Mouse (Mus musculus) lung, postnatal 0 days (tissue): ENCODE measurements around the gene Cdc25a. TPM values are rescaled to one million over a fixed set of nuclear protein-coding genes. Genes with fewer than 3 reads are reported as not detected.

Source experiments
- ATAC-seq: fragments of 200-750 bp; cut with Nextera tagmentation; 2 replicates; pipeline ENCODE4 v1.8.0; 2017; ENCODE audit warnings: moderate library complexity
- DNase-seq: peaks from one replicate; pipeline ENCODE4 v3.0.0-alpha.2; 2016; ENCODE audit warnings: low spot score
- H3K27ac ChIP-seq: fragments of 300-500 bp; sonication (generic); 2 replicates; pipeline ENCODE4 v1.5.1; 2014; ENCODE audit warnings: antibody characterized with exemption, mild to moderate bottlenecking, low read length, mixed read lengths
- H3K27me3 ChIP-seq: fragments of 300-500 bp; sonication (generic); replicated peaks from 2 replicates; pipeline ENCODE4 v1.6.1; 2014; ENCODE audit warnings: low read length, mixed read lengths; ENCODE audit not compliant: insufficient read depth
- H3K36me3 ChIP-seq: fragments of 300-500 bp; sonication (generic); 2 replicates; pipeline ENCODE4 v1.6.1; 2014; ENCODE audit warnings: low read length, mixed read lengths; ENCODE audit not compliant: insufficient read depth
- H3K4me1 ChIP-seq: fragments of 300-500 bp; sonication (generic); 2 replicates; pipeline ENCODE4 v1.6.1; 2014; ENCODE audit warnings: antibody characterized with exemption, low read depth, low read length, mixed read lengths; ENCODE audit not compliant: insufficient read depth
- H3K4me2 ChIP-seq: fragments of 300-500 bp; sonication (generic); replicated peaks from 2 replicates; pipeline ENCODE4 v1.6.1; 2014; ENCODE audit warnings: low read depth, mild to moderate bottlenecking, low read length, moderate library complexity, mixed read lengths
- H3K4me3 ChIP-seq: fragments of 300-500 bp; sonication (generic); 2 replicates; pipeline ENCODE4 v1.5.1; 2014; ENCODE audit warnings: low read depth, low read length
- H3K9ac ChIP-seq: fragments of 300-500 bp; sonication (generic); replicated peaks from 2 replicates; pipeline ENCODE4 v1.6.1; 2014; ENCODE audit warnings: low read depth, mild to moderate bottlenecking
- H3K9me3 ChIP-seq: fragments of 300-500 bp; sonication (generic); 2 replicates; pipeline ENCODE4 v1.6.1; 2016; ENCODE audit warnings: low read length, mixed read lengths
- CTCF ChIP-seq: IDR thresholded peaks from 2 replicates; pipeline ENCODE4 v1.5.1; 2016; ENCODE audit warnings: antibody characterized with exemption, mild to moderate bottlenecking
- EP300 ChIP-seq: IDR thresholded peaks from 2 replicates; pipeline ENCODE4 v1.6.1; 2016; ENCODE audit warnings: antibody characterized with exemption, mild to moderate bottlenecking, control low read depth
- WGBS: fragments of 180-500 bp; shearing (Covaris S2); extraction: QIAGEN DNeasy Blood & Tissue Kit; methylation state at CpG from one replicate; pipeline ENCODE4 v1.1.7; 2014; 5-methylcytosine and 5-hydroxymethylcytosine counted together
- polyA plus RNA-seq: library from polyadenylated mRNA; unstranded; fragments of >200 nt; fragmentation: Nextera tagmentation; extraction: Ambion mirVana; gene quantifications from 2 replicates; pipeline ENCODE4 v1.2.1, GENCODE M21; 2015

Gene Cdc25a
- 7.1 and 8.7 TPM in 2 replicates for polyA plus RNA-seq

DNA sequence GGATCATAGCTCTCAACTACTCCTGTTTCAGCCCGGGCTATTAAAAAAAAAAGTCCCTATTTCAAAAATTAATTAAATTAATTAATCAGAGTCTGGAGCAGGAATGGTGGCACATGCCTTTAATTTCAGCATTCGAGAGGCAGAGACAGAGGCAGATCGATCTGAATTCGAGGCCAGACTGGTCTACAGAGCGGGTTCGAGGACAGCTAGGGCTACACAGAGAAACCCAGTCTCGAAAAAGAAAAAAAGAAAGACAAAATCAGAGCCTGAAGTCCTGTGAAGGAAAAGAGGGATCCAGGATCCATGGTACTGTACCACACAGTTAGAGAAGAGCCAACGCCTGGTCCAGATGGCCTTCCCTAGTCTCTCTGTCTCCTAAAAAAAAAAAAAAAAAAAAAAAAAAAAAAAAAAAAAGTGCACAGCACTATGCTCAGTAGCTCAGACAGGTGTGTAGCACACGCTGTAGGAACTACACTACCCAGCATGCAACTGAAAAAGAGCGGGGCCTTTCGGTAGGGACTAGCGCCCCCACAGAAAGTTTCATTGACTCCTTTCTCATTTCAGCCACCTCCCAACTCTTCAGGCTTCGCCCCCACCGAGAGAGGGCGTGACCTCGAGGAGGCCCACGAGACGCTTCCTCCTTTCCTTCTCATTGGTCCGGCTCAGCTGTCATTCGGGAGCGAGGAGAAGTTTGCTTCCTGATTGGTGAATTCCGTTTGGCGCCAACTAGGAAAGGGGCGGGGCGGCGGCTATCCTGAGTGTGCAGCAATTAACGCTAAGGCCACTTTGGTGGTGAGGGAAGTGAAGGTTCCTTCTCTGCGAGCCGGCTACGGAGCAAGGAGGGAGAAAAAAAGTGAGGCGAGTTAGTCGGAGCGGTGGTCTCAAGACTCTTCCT, at the start of gene Cdc25a:
Cdc25a (plus strand) TSS at position 783 of the 895 bp plus-strand sequence.
- WGBS: 4% methylated on average over 33 of the region's 33 CpGs
- Histone ChIP-seq H3K9ac (peak within 1 kb of the TSS; percentile 61), H3K27ac (peak within 1 kb of the TSS; percentile 80), H3K4me1 (peaks cover 10% of the 10 kb centered on the region; the same call in 1 of the 2 replicates), H3K9me3 (no peaks in the 10 kb centered on the region), H3K27me3 (no peaks in the 10 kb centered on the region), H3K4me3 (peak within 1 kb of the TSS; percentile 80), H3K36me3 (no peaks in the 10 kb centered on the region), H3K4me2 (peak within 1 kb of the TSS; percentile 72)
- DNase-seq (peak; percentile 100), ATAC-seq (peak; percentile 95)
- TF ChIP-seq CTCF (peak; percentile 69), EP300 (peak; percentile 43; the same call in 1 of the 2 replicates)

DNA sequence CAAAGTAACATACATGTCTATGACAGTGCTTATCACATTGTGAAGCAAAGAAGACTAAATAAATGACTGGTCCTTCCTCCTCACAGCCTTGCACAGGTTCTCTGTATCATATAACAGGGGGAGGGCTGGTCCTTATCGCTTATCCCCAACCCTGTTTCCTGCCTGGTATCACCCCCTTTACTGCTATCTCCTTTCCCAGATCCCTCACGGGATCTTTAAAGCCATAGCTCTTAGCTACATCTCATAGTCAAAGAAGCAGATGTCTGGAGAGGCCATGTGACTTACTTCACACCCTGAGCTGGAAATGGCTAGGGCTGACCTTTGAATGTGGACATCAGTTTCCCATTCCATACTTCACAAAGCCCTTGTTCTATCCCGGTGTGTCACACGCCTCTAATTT, 49.6 kb upstream of the Cdc25a start:
- Histone ChIP-seq H3K9ac (no peak overlapping the region), H3K9me3 (no peaks in the 10 kb centered on the region), H3K4me2 (no peak overlapping the region), H3K4me1 (no peaks in the 10 kb centered on the region), H3K36me3 (no peaks in the 10 kb centered on the region), H3K27ac (no peak overlapping the region), H3K27me3 (no peaks in the 10 kb centered on the region), H3K4me3 (no peak overlapping the region)
- ATAC-seq: no peak
- 46% methylated on average over 4 of the region's 4 CpGs for WGBS
- DNase-seq: no peak
- no peak for TF ChIP-seq CTCF

DNA sequence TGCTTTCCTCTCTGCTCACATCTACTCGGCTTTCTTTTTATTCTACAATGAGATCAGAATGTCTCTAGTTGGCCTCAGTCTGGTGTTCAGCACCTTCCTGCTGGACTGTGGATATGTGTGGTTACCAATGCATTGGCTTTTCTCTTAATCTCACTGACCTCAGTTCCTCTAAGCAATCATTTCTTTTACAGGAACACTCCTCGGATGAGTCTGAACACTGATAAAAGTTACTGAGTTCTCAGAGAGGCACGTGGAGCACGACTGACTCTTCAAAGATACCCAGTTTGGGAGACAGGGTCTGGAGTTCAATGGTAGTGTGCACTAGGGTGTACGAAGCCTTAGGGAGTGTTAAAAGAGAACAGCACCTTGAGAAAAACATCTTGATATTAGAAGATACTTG, 49.2 kb upstream of the Cdc25a start:
- 62% methylated on average over 5 of the region's 5 CpGs for WGBS

GRCm38 (mm10) chr9:109832391-109833087, 42.8 kb upstream of the Cdc25a start, which contains the start of gene Nme6:
Gene Nme6 (plus strand): TSS chr9:109832749.
- no peaks in the 10 kb centered on the region for H3K36me3 ChIP-seq
- no peaks in the 10 kb centered on the region for H3K9me3 ChIP-seq
- H3K4me1 ChIP-seq: peaks cover 5% of the 10 kb centered on the region; the same call in 1 of the 2 replicates
- DNase-seq (peak; percentile 90), ATAC-seq (peak; percentile 98)
- TF ChIP-seq CTCF (peak; percentile 80), EP300 (peak; percentile 69; the same call in 1 of the 2 replicates)
- peak within 1 kb of the TSS; percentile 61 for H3K27ac ChIP-seq
- peak within 1 kb of the TSS; percentile 42 for H3K9ac ChIP-seq
- WGBS: under 1% methylated on average over 32 of the region's 32 CpGs
- H3K4me3 ChIP-seq: peak within 1 kb of the TSS; percentile 64
- no peaks in the 10 kb centered on the region for H3K27me3 ChIP-seq
- H3K4me2 ChIP-seq: peak within 1 kb of the TSS; percentile 82

More for the DNA sequence above, 49.2 kb upstream of the Cdc25a start:
- no peaks in the 10 kb centered on the region for H3K4me1 ChIP-seq
- H3K9ac ChIP-seq: no peak overlapping the region
- H3K4me2 ChIP-seq: no peak overlapping the region
- no peak for ATAC-seq
- no peaks in the 10 kb centered on the region for H3K36me3 ChIP-seq
- no peak for DNase-seq
- H3K27me3 ChIP-seq: no peaks in the 10 kb centered on the region
- H3K27ac ChIP-seq: no peak overlapping the region
- H3K4me3 ChIP-seq: no peak overlapping the region
- H3K9me3 ChIP-seq: no peaks in the 10 kb centered on the region
- TF ChIP-seq EP300 (no peak), CTCF (no peak)

DNA sequence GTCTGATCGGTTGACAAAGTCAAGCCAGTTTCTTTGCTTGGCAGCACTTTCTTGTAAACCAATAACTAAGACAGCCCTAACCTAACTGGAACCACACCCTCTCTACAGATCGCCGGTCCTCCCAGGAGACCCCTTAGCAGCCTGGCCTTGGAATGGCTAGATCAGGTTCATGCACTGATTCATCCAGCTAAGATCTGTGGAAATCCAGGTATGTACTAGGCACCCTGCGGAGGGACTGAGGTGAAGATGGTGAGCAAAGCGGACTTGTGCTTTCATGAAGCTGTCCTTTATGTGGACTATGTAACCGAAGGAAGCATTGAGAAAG, 42.3 kb upstream of the Cdc25a start:
- ATAC-seq (no peak; the same call in 1 of the 2 replicates), DNase-seq (no peak)
- WGBS: 10% methylated on average over 6 of the region's 6 CpGs

GRCm38 (mm10) chr9:109849312-109849758, 26.0 kb upstream of the Cdc25a start, which contains the start of gene Camp:
Gene Camp (minus strand): TSS chr9:109849617.
- Histone ChIP-seq H3K4me2 (no peak within 1 kb of the TSS), H3K9me3 (no peaks in the 10 kb centered on the region), H3K36me3 (no peaks in the 10 kb centered on the region), H3K9ac (no peak within 1 kb of the TSS), H3K4me1 (peaks cover 7% of the 10 kb centered on the region; the same call in 1 of the 2 replicates), H3K27ac (no peak within 1 kb of the TSS), H3K4me3 (no peak within 1 kb of the TSS), H3K27me3 (no peaks in the 10 kb centered on the region)
- TF ChIP-seq EP300 (no peak), CTCF (peak; percentile 59)
- ATAC-seq: peak; percentile 91
- 35% methylated on average over 6 of the region's 6 CpGs for WGBS
- DNase-seq: peak; percentile 90

More for the DNA sequence above, 42.3 kb upstream of the Cdc25a start:
- no peak for TF ChIP-seq CTCF
- TF ChIP-seq EP300: no peak
- Histone ChIP-seq H3K27ac (no peak overlapping the region), H3K36me3 (no peaks in the 10 kb centered on the region), H3K9me3 (no peaks in the 10 kb centered on the region), H3K4me2 (peak overlapping the region; percentile 82), H3K4me1 (peaks cover 5% of the 10 kb centered on the region; the same call in 1 of the 2 replicates), H3K4me3 (peak overlapping the region; percentile 64), H3K27me3 (no peaks in the 10 kb centered on the region), H3K9ac (peak overlapping the region; percentile 42)
